Mouse (Mus musculus): Measurements from ENCODE around the gene Wls.

Wls gene

GRCm38 (mm10) chr3:159839481-159839880 is at the start of gene Wls:
Wls (plus strand) TSS chr3:159839672.
- DNase-seq (ENCODE audit: low read depth, low spot score): peak; percentile 72

DNA sequence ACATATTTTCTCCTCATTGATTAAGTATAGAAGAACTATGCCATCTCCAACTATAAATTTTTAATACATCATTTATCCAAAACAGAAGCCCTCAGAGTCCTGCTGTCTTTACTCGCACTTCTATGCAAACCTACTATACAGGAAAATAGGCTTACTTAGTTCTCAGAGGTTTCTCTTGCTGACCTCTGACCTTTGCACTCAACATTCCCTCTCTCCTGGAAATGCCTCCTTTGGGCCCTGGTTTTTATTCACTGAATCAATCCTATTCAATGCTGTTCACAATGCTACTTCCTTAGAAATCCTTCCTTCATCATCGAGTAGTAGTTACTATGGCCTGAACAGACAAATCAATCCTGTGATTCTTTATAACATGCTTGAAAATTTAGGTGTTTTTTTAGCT is 49.7 kb upstream of the Wls start:
- no peak for DNase-seq (ENCODE audit: low read depth, low spot score)

- no peak for DNase-seq (ENCODE audit: low read depth, low spot score)
Measured at GRCm38 (mm10) chr3:159831535-159831934, 7.9 kb upstream of the Wls start.

DNA sequence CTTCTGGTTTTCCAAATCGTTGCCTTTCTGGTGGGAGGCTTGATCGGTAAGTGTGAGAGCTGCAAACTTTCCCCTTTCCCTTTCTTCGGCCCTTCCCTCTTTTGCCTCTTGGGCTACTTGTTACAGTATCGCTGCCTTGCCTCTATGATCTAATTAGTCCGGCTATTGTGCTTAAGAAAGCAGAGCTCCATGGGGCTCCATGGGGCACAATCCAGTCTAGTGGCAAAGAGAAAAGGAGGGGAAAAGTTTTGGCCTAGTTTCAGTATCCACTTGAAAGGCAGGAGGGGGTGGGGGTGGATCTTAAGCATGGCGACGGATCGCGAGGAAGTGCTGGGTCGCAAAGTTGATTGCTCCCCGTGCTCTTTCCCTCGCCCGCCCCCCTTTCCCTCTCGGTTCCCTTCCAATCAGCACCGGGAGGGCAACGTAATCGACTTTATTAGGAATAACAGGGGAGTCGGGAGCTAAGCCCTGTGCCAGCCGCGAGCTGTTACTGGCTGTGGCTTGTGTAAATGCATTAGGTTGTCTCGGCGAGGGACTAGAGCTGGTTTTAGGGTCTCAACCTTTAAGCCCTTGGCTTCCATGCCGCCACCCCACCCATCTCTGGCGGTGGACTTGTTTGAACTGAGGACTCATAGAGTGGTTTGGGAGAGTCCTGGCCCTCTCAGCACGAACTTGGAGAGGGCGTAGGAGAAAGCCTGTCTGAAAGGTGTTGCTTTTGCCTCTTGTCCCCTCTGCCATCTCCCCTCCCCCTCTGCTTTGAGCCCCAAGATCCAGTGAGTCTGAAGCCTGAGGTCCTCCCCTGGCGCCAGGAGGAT is 737 bp downstream of the Wls start:
- DNase-seq (ENCODE audit: low read depth, low spot score): peak; percentile 59

- no peak for DNase-seq (ENCODE audit: low read depth, low spot score)
Measured at GRCm38 (mm10) chr3:159840817-159841390, 1.4 kb downstream of the Wls start.

GRCm38 (mm10) chr3:159841458-159841857 is 2.0 kb downstream of the Wls start:
- DNase-seq (ENCODE audit: low read depth, low spot score): no peak

DNA sequence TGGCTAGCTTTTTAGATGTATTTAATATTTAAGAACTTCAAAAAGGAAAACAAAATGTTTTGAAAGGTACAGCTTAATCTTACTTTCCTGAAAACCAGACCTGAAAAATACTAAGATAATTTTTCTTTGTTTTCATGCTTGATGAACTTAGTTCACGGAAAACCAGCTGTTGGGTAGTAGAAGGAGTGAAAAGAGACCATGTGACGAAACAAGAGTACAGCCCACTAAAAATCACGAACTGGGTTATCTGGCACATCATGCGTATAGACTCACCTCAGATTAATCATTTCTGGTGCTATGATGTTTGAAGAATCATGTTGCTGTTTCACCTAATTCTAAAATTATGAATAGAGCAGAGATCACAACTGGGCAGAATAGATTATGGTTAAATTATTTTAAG is 3.7 kb downstream of the Wls start:
- no peak for DNase-seq (ENCODE audit: low read depth, low spot score)

- DNase-seq (ENCODE audit: low read depth, low spot score): no peak
Measured at GRCm38 (mm10) chr3:159847410-159848016, 8.0 kb downstream of the Wls start.

DNA sequence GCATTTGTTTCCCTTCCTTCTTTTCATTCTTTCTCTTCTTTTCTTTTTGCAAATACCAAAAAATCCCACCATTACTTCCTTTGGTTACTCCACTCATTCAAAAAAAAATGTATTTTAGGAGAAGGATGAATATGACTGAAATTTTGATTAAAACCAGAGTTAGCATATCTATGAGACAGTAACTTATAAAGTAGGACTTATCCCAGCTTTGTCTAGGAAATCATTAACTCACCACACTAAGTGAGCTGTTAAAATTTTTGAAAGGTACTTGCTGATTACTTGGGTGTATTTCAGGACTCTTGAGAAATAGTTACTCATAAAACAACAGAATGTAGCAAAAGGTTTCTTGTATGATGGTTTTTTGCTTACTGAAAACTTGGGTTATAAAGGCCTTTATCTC is 8.7 kb downstream of the Wls start:
- DNase-seq (ENCODE audit: low read depth, low spot score): no peak

GRCm38 (mm10) chr3:159851476-159851875 is 12.0 kb downstream of the Wls start:
- DNase-seq (ENCODE audit: low read depth, low spot score): no peak

- no peak for DNase-seq (ENCODE audit: low read depth, low spot score)
Measured at GRCm38 (mm10) chr3:159851980-159852379, 12.5 kb downstream of the Wls start.

GRCm38 (mm10) chr3:159857112-159857511 is 17.6 kb downstream of the Wls start:
- no peak for DNase-seq (ENCODE audit: low read depth, low spot score)

DNA sequence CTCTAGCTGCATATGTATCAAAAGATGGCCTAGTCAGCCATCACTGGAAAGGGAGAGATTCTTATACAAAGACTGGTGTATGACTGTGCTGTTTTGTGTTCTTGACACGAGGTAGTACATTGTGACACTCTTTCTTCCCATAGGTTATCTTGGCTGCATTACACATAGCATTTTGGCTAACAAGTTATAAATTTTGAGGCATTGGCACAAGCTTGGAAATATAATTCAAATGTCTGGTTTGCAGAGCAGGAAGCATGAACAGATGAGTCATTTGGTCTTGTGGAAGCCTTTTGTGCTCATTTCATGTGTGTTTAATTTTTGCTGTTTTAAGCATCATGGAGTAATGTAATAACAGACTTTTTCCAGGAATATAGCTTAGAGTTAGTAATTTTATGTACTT is 26.2 kb downstream of the Wls start:
- DNase-seq (ENCODE audit: low read depth, low spot score): no peak

- no peak for DNase-seq (ENCODE audit: low read depth, low spot score)
Measured at GRCm38 (mm10) chr3:159878983-159879382, 39.5 kb downstream of the Wls start.

DNA sequence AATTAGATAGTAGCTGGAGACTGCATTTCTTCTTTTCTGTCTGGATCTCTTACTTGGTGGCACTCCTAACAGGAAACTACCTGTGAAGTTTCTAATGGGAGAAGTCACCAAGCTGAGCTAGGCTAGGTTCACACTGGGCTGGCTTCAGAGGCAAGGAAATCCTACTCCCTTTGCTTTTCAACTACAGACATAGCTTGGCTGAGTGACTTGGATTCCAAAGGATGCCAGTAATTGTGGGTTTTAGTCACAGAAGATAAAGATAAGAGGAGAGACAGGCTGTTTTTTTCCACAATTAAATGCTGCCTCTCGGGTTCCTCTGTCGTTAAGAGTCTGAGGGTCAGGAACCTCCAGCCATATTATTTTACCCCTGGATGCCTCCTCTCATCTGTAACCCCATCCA is 43.9 kb downstream of the Wls start:
- DNase-seq (ENCODE audit: low read depth, low spot score): no peak

- no peak for DNase-seq (ENCODE audit: low read depth, low spot score)
Measured at GRCm38 (mm10) chr3:159884802-159885201, 45.3 kb downstream of the Wls start.

DNA sequence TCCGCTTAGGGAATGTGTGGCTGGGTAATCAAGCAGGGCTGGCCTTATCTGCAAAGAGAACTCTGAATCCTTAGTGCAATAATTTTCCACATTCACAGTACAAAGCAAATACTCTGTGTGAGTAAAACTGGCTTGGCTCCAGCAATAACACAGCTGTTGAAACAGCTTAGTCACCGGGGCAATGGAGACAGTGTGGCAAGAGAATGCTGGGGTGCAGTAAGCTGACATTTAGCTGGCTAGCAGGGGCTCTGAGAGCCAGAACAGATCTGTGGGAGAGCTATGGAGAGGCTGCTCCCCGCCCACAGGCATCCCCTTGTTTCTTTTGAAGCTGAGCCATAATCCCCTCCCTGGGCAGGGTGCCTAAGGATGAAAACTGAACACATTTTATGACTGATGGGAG is 45.8 kb downstream of the Wls start:
- DNase-seq (ENCODE audit: low read depth, low spot score): peak; percentile 72

- no peak for DNase-seq (ENCODE audit: low read depth, low spot score)
Measured at GRCm38 (mm10) chr3:159885781-159886400, 46.4 kb downstream of the Wls start.

GRCm38 (mm10) chr3:159890176-159891056 is 50.9 kb downstream of the Wls start:
- no peak for DNase-seq (ENCODE audit: low read depth, low spot score)

GRCm38 (mm10) chr3:159891057-159891752 is 51.7 kb downstream of the Wls start:
- no peak for DNase-seq (ENCODE audit: low read depth, low spot score)

DNA sequence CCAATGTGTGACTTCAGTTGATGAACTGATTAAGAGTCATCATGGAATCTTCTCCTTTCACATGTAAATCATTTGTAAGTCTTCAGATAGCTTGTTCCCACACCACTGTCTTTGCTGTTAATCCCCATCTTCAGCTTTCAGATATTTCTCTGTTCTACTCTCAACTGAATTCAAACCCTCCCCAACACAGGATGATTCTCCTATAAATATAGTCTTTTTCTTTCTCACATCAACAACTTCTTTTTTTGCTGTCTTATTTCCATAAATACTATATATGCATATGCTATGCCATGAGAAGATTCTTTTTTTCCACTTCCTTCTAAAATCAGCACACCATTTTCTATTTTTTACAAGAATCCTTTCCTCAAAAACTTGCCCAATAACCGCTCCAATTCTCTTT is 67.9 kb downstream of the Wls start:
- no peak for DNase-seq (ENCODE audit: low read depth, low spot score)

Data from skeletal muscle tissue, adult 2 months (tissue).